Mouse (Mus musculus): ENCODE results near the gene Poln.

DNA sequence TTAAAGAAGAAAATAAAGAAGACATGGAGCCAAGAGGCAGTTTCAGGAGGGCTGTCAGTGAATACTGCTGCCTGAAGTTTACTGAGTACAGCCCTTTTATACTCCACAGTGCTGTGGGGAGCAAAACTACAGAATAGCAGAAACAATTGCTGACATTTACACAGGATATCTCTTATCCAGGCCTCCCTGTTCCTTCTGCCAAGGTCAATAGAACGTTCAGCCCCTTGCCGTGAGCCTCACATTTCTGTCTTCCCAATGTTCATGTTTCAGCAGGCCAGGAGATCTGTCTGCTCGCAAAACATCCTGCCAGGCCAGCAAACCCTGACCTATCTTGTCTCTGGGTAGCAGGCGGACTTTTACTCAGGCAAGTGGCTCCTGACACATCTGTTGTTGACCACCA lies 209.9 kb downstream of the Poln start:
- TF ChIP-seq CTCF (IDR thresholded peaks at IDR 0.05; ENCODE audit: low read depth): no peak
- TF ChIP-seq EP300 (IDR thresholded peaks at IDR 0.05; ENCODE audit: low read depth): no peak

All from liver, embryonic 14.5 days (tissue).